ENCODE assay signal across 16 mouse cellular contexts in the genomic region with DNA sequence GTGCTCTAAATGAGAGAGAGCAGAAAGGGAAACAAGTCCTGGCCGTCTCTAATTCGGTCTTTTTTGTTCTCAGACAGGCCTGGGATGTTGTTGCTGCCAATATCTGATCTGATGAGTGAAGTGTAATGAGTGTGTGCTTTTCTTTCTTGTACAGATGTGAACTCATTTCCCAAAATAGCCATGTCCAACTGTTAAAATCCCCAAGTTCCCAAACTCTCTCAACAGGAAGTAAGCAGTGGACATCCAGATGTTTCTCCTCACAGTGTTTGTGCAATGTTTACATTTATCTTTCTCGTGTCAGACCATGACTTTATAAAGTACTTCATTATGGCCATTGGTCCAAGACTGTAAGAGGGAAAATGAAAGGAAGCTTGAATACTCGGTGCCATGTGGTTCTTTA.
DNase-seq lines count a peak whose midpoint lies in the region; ATAC-seq and TF ChIP-seq lines count a peak whose summit lies in the region.
"Had no signal": no experiment of that assay in that cellular context is flagged by ENCODE, and none has a peak within 500 bp of the region (broad histone marks: within the 10 kb centered on the region; RNA-seq: fewer than 3 reads in every experiment).

No protein-coding gene starts in this region.

- no peak overlapping the region for H3K4me3 ChIP-seq in heart, embryonic 11.5 days (ENCODE audit: low read depth, low read length)
- no peak overlapping the region for H3K4me3 ChIP-seq in kidney, postnatal 0 days (replicated peaks; ENCODE audit: low read depth, low read length)
- H3K4me3 ChIP-seq in stomach, embryonic 14.5 days (ENCODE audit: low read depth, low read length) = no peak overlapping the region
- no peak overlapping the region for H3K4me3 ChIP-seq in liver, embryonic 11.5 days (ENCODE audit: low read depth, low read length)
- H3K4me3 ChIP-seq: embryonic facial prominence, embryonic 13.5 days; forebrain, embryonic 12.5 days; hindbrain, embryonic 13.5 days; liver, embryonic 13.5 days; midbrain, embryonic 15.5 days had no signal

- ATAC-seq in heart, embryonic 11.5 days (replicated peaks; ENCODE audit: insufficient number of reproducible peaks, low FRiP score, low TSS enrichment) = no peak
- ATAC-seq in kidney, postnatal 0 days (replicated peaks; ENCODE audit: low FRiP score, low read depth) = no peak
- peak; percentile 53; the same call in 1 of the 2 replicates for ATAC-seq in stomach, embryonic 14.5 days (ENCODE audit: insufficient number of reproducible peaks, insufficient read depth, low FRiP score, low read depth)
- ATAC-seq in liver, embryonic 11.5 days (replicated peaks; ENCODE audit: low FRiP score) = no peak
- ATAC-seq: midbrain, embryonic 15.5 days had no signal

- intact Hi-C loops in heart, postnatal 10 days (cut with DNase I) = no loop called here

- DNase-seq in heart, adult 9 months (ENCODE audit: low spot score in 2 of 2) = peak; percentile 58 to 74
- DNase-seq in kidney, postnatal 0 days (ENCODE audit: low spot score) = peak; percentile 78
- no peak for DNase-seq in kidney, adult 11 months
- peak; percentile 25 to 32 for DNase-seq in heart, postnatal 10 days
- DNase-seq in thymus, postnatal 10 days (ENCODE audit: low spot score in 2 of 2) = no peak
- no peak for DNase-seq in liver, embryonic 11.5 days (ENCODE audit: low spot score)
- DNase-seq: adrenal gland, adult 2 months; cerebellum, adult 18-20 months; gastrocnemius, postnatal 36 days; liver, embryonic 13.5 days had no signal

- no peak overlapping the region for H3K4me2 ChIP-seq in heart, embryonic 11.5 days
- H3K4me2 ChIP-seq in kidney, postnatal 0 days (ENCODE audit: low read length) = no peak overlapping the region
- no peak overlapping the region for H3K4me2 ChIP-seq in stomach, embryonic 14.5 days (replicated peaks; ENCODE audit: low read depth, low read length)
- no peak overlapping the region for H3K4me2 ChIP-seq in liver, embryonic 11.5 days
- H3K4me2 ChIP-seq: embryonic facial prominence, embryonic 13.5 days; forebrain, embryonic 12.5 days; hindbrain, embryonic 13.5 days; liver, embryonic 13.5 days; midbrain, embryonic 15.5 days had no signal

- no peak for TF ChIP-seq CTCF in kidney, postnatal 0 days (IDR thresholded peaks at IDR 0.05; ENCODE audit: low read depth)

- H3K4me1 ChIP-seq in heart, embryonic 11.5 days (ENCODE audit: control insufficient read depth, insufficient read depth, low read length) = no peaks in the 10 kb centered on the region
- H3K4me1 ChIP-seq in kidney, postnatal 0 days (replicated peaks; ENCODE audit: insufficient read depth, low read length) = no peaks in the 10 kb centered on the region
- H3K4me1 ChIP-seq in stomach, embryonic 14.5 days (ENCODE audit: control insufficient read depth, insufficient read depth, low read length) = no peaks in the 10 kb centered on the region
- no peaks in the 10 kb centered on the region for H3K4me1 ChIP-seq in liver, embryonic 11.5 days (replicated peaks; ENCODE audit: control insufficient read depth, insufficient read depth, low read length)
- H3K4me1 ChIP-seq: liver, embryonic 13.5 days; midbrain, embryonic 15.5 days had no signal

- WGBS in heart, embryonic 11.5 days (ENCODE audit: insufficient replicate concordance) = 50% methylated on average over 4 of the region's 4 CpGs
- WGBS in kidney, postnatal 0 days = 51% methylated on average over 4 of the region's 4 CpGs
- 41% methylated on average over 4 of the region's 4 CpGs for WGBS in stomach, embryonic 14.5 days
- 67% methylated on average over 4 of the region's 4 CpGs for WGBS in liver, embryonic 11.5 days

- no peaks in the 10 kb centered on the region for H3K36me3 ChIP-seq in heart, embryonic 11.5 days (ENCODE audit: control insufficient read depth, insufficient read depth, low read length)
- no peaks in the 10 kb centered on the region for H3K36me3 ChIP-seq in kidney, postnatal 0 days (ENCODE audit: insufficient read depth, low read length)
- H3K36me3 ChIP-seq in stomach, embryonic 14.5 days (ENCODE audit: control insufficient read depth, insufficient read depth, low read length) = no peaks in the 10 kb centered on the region
- H3K36me3 ChIP-seq in liver, embryonic 11.5 days (ENCODE audit: control insufficient read depth, insufficient read depth, low read length) = no peaks in the 10 kb centered on the region
- H3K36me3 ChIP-seq: embryonic facial prominence, embryonic 13.5 days; forebrain, embryonic 12.5 days; hindbrain, embryonic 13.5 days; liver, embryonic 13.5 days; midbrain, embryonic 15.5 days had no signal

- no peak overlapping the region for H3K27ac ChIP-seq in heart, embryonic 11.5 days (ENCODE audit: low read depth, low read length)
- H3K27ac ChIP-seq in kidney, postnatal 0 days = no peak overlapping the region
- no peak overlapping the region; the same call in 1 of the 2 replicates for H3K27ac ChIP-seq in stomach, embryonic 14.5 days (ENCODE audit: low read length)
- no peak overlapping the region for H3K27ac ChIP-seq in liver, embryonic 11.5 days (ENCODE audit: low read depth, low read length)
- H3K27ac ChIP-seq: embryonic facial prominence, embryonic 13.5 days; forebrain, embryonic 12.5 days; hindbrain, embryonic 13.5 days; liver, embryonic 13.5 days; midbrain, embryonic 15.5 days had no signal

- H3K27me3 ChIP-seq in heart, embryonic 11.5 days (ENCODE audit: control insufficient read depth, insufficient read depth, low read length) = no peaks in the 10 kb centered on the region
- no peaks in the 10 kb centered on the region for H3K27me3 ChIP-seq in kidney, postnatal 0 days (ENCODE audit: insufficient read depth, low read length)
- H3K27me3 ChIP-seq in stomach, embryonic 14.5 days (ENCODE audit: control insufficient read depth, insufficient read depth, low read length) = no peaks in the 10 kb centered on the region
- no peaks in the 10 kb centered on the region for H3K27me3 ChIP-seq in liver, embryonic 11.5 days (replicated peaks; ENCODE audit: control insufficient read depth, insufficient read depth, low read length)
- H3K27me3 ChIP-seq: embryonic facial prominence, embryonic 13.5 days; forebrain, embryonic 12.5 days; hindbrain, embryonic 13.5 days; liver, embryonic 13.5 days; midbrain, embryonic 15.5 days had no signal

- no peaks in the 10 kb centered on the region for H3K9me3 ChIP-seq in heart, embryonic 11.5 days (replicated peaks; ENCODE audit: control insufficient read depth, low read length)
- no peaks in the 10 kb centered on the region for H3K9me3 ChIP-seq in kidney, postnatal 0 days (replicated peaks; ENCODE audit: low read length)
- H3K9me3 ChIP-seq in stomach, embryonic 14.5 days (ENCODE audit: control insufficient read depth, low read depth, low read length) = no peaks in the 10 kb centered on the region
- H3K9me3 ChIP-seq in liver, embryonic 11.5 days (ENCODE audit: control insufficient read depth, low read length) = no peaks in the 10 kb centered on the region
- H3K9me3 ChIP-seq: embryonic facial prominence, embryonic 13.5 days; forebrain, embryonic 12.5 days; hindbrain, embryonic 13.5 days; liver, embryonic 13.5 days; midbrain, embryonic 15.5 days had no signal

- H3K9ac ChIP-seq in heart, embryonic 11.5 days (ENCODE audit: low read depth, low read length) = no peak overlapping the region
- no peak overlapping the region for H3K9ac ChIP-seq in kidney, postnatal 0 days (ENCODE audit: low read depth, low read length)
- H3K9ac ChIP-seq in stomach, embryonic 14.5 days (replicated peaks; ENCODE audit: low read depth, low read length) = no peak overlapping the region
- H3K9ac ChIP-seq in liver, embryonic 11.5 days (ENCODE audit: low read depth, low read length) = no peak overlapping the region
- H3K9ac ChIP-seq: embryonic facial prominence, embryonic 13.5 days; forebrain, embryonic 12.5 days; hindbrain, embryonic 13.5 days; liver, embryonic 13.5 days; midbrain, embryonic 15.5 days had no signal

Comparison
In these comparisons a context has a peak if more than half of its experiments do, and no peak if none do; other contexts are left out.
1. DNase-seq: peak in heart, adult 9 months (2 of 2), kidney, postnatal 0 days (single experiment) and heart, postnatal 10 days (2 of 2); none in kidney, adult 11 months (single experiment), thymus, postnatal 10 days (0 of 2) and liver, embryonic 11.5 days (single experiment).